Mouse (Mus musculus): ENCODE results near the gene Cyp26c1. TPM values are rescaled to one million over a fixed set of nuclear protein-coding genes. Genes with fewer than 3 reads are reported as not detected.

Cyp26c1 gene
- 0.39 TPM in 1 of 4 replicates, not detected in the others for total RNA-seq (2023; ENCODE audit: inconsistent age)

GRCm38 (mm10) chr19:37685281-37685680, at the start of gene Cyp26c1:
Gene Cyp26c1, plus strand, starts transcription at chr19:37685581.

GRCm38 (mm10) chr19:37697651-37698272, 12.4 kb downstream of the Cyp26c1 start, which contains the start of gene Cyp26a1:
Gene Cyp26a1, plus strand, starts transcription at chr19:37697798.

Other genes with a start within 250 kb of the Cyp26c1 start
- gene Exoc6, start 135.2 kb upstream of the Cyp26c1 start, total RNA-seq (2023; ENCODE audit: inconsistent age): 40.2 to 47.8 TPM (median 45.5 TPM) in 4 replicates
- not detected in 4 replicates for gene Cyp26a1, start 12.2 kb downstream of the Cyp26c1 start, total RNA-seq (2023; ENCODE audit: inconsistent age)